Mouse (Mus musculus) embryonic fibroblast, embryonic 13.5 days (primary cell): ENCODE measurements at regions not wholly inside any gene's neighbourhood (a gene's known extent, or its start where the extent isn't known, plus 50 kb on each side); places are given as distances from the start of the nearest gene placed in this dataset.

ENCODE experiments used
- H3K27ac ChIP-seq: 2 replicates; pipeline ENCODE4 v1.5.1; 2012; ENCODE audit warnings: low read length, control low read depth, inconsistent platforms; ENCODE audit not compliant: insufficient read depth
- H3K4me1 ChIP-seq: 2 replicates; pipeline ENCODE4 v1.6.1; 2011; ENCODE audit warnings: low read length; ENCODE audit not compliant: control insufficient read depth, insufficient read depth
- H3K4me3 ChIP-seq: 2 replicates; pipeline ENCODE4 v1.5.1; 2011; ENCODE audit warnings: mild to moderate bottlenecking, control low read depth, low read length; ENCODE audit not compliant: insufficient read depth
- CTCF ChIP-seq: IDR thresholded peaks from 2 replicates; pipeline ENCODE4 v1.5.1; 2011; ENCODE audit warnings: mild to moderate bottlenecking, control low read depth, low read length, moderate library complexity, borderline replicate concordance; ENCODE audit not compliant: insufficient read depth
- POLR2A ChIP-seq: IDR thresholded peaks from 2 replicates; pipeline ENCODE4 v1.6.1; 2011; ENCODE audit warnings: low read depth, mild to moderate bottlenecking, control low read depth, low read length, moderate library complexity

DNA sequence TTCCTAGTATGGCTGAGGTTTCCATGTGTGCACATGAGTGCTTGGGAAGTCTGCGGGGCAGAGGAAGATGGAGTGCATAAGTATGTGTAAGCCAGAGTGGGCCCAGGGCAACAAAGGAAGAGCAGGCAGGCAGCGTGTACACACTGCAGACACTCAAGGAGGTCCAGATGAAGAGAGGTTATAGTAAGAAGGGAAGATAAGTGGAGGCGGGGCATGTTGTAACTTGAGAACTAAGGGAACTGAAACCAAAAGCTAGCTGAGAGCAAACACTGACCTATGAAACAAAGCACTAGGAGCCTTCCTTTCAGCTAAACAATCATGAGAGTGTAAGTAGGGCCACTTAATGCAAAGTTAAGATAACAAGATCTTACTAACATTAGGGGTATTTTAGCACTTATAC, 249.3 kb upstream of the Thrb start:
- Histone ChIP-seq H3K4me3 (no peak overlapping the region), H3K4me1 (peaks cover 12% of the 10 kb centered on the region), H3K27ac (no peak overlapping the region)
- no peak for TF ChIP-seq POLR2A
- no peak for TF ChIP-seq CTCF

DNA sequence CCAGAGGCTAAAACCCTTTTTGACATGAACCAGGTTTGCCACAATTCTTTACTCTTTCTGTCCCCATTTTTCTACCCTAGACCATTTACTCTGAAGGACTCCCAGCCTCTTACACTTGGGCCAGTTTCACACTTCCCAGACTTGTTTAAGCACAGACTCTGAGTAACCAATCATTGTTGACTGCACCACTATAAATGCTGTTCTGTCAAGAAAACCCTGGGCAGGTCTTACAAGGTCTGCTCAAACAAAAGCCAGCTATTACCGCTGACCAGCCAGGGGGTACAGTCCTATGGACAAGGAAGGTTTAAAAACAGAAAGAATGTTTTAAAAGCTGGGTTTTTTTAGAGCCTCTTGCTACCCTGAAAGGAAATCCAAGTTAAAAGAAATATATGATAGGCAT, 248.8 kb upstream of the Thrb start:
- Histone ChIP-seq H3K4me1 (peaks cover 12% of the 10 kb centered on the region), H3K27ac (peak overlapping the region; percentile 49; the same call in 1 of the 2 replicates), H3K4me3 (no peak overlapping the region)
- TF ChIP-seq CTCF (no peak), POLR2A (no peak)

DNA sequence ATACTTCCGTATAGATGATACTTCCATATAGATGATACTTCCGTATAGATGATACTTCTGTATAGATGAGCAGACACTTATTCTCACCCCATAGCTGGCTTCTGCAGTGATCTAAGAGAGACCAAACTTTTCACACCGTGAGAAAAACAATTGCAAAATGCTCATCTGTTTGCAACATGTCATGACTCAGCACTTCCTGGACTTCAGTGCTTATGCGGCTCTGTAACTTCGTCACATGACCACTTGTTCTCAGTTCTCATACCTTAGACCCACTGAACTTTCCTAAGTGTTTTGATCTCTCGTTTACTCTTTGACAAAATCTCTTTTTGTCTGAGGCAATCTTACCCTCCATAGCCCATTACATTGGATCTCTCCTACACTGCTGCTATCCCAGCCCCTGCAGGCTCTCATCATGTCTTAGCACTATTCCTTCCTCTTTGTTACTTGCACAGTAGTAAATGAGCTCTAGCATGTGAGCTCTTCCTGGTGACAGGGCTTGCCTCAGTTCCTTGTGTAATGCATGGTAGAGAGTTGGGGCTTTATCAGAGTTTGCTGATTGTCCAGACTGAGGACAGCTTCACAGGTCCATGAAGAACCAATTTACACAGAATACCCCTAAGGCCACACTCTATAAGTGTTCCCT, 245.7 kb upstream of the Thrb start:
- Histone ChIP-seq H3K27ac (no peak overlapping the region; the same call in 1 of the 2 replicates), H3K4me3 (no peak overlapping the region), H3K4me1 (peaks cover 9% of the 10 kb centered on the region)
- TF ChIP-seq POLR2A = no peak
- TF ChIP-seq CTCF = no peak

DNA sequence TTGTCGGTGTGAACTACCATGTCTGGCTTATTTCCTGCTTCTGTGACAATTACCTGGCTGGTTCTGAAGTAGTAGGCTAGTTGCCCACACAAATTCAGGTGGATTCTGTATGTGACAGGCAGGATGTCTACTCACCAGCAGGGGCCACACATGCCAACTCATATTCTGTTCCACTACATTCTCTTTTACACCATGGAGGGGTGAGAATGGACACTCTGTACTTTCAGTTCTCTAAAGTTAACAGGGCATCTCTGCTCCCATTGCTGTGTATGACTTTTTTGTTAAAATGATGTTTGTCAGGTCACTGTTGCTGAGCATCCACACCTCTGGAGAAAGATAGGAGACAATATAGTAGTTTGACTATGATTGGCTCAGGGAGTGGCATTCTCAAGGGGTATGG, 232.3 kb upstream of the Thrb start:
- no peak overlapping the region for H3K4me3 ChIP-seq
- TF ChIP-seq CTCF (no peak), POLR2A (no peak)
- no peaks in the 10 kb centered on the region for H3K4me1 ChIP-seq
- no peak overlapping the region for H3K27ac ChIP-seq

DNA sequence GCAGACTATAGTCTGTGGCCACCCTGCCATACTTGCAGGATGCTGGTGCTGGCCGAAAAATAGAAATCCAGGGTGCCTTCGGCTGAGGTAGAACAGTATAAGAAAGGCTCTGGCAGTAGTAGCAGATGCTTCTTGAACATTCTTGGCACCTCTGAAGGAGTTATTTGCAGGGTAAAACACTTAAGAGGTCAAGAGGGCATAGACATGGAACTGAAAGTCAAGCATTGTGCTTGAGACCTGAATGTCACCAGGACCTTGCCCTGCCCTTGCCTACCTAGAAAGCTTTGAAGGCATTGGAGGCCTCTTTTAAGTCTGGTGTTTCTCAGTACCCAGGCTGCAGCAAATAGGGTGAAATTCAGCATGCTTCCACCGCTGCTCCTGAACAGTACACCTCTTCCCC, 230.9 kb upstream of the Thrb start:
- Histone ChIP-seq H3K4me3 (no peak overlapping the region), H3K4me1 (no peaks in the 10 kb centered on the region), H3K27ac (no peak overlapping the region)
- no peak for TF ChIP-seq CTCF
- TF ChIP-seq POLR2A = no peak

DNA sequence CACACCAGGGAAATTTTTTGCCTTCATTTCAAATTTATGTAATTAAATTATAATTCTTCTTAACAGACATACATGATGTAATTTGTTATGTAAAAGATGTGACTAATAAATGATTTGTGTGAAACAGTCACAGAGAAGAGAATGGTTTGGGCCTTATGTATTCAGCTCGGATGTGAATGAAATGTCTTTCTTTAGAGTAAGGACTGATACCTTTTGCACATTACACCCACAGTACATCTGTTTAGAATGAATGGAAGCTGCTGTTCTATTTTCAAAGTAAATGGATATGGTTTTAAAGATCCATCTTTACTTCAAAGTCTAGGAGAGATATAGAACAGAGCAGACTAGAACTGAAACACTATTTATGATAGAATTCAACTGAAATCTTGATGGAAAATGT, 226.7 kb upstream of the Thrb start:
- no peak for TF ChIP-seq POLR2A
- no peak for TF ChIP-seq CTCF

DNA sequence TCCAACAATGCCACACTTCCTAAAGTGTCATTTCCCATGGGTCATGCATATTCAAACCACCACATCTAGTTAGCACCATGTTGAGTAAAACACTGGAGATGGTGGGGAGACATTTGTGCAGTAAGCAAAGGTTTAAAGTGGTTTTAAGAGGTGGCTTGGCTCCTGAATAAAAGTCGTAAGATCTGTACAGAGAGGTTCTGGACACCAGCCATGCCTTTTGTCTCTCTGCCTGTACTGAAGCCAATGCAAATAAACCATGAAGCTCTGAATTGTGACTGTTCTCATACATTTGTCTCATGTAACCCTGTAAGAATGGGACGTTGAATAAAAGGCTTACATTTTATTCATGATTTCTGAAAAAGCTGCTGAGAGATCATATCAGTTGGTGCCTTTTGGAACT, 202.1 kb upstream of the Thrb start:
- Histone ChIP-seq H3K4me1 (no peaks in the 10 kb centered on the region), H3K27ac (no peak overlapping the region), H3K4me3 (no peak overlapping the region)
- TF ChIP-seq POLR2A (no peak), CTCF (no peak)

More for the DNA sequence above, 226.7 kb upstream of the Thrb start:
- no peaks in the 10 kb centered on the region for H3K4me1 ChIP-seq
- H3K27ac ChIP-seq = no peak overlapping the region
- no peak overlapping the region for H3K4me3 ChIP-seq

DNA sequence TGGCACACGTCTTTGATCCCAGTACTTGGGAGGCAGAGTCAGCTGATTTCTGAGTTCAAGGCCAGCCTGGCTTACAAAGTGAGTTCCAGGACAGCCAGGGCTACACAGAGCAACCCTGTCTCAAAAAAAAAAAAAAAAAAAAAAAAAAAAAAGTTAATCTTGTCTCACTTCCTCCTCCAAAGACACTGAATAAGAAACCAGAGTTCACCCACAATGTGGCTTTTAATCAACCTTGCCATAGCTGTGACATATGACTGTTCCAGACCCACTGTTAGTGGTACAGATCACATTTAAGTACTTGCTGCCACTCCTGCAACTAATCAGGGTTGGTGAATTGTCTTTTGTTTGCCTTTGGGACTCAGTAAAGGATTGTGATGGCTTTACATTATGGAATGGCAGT, 181.1 kb upstream of the Thrb start:
- Histone ChIP-seq H3K27ac (no peak overlapping the region), H3K4me3 (no peak overlapping the region), H3K4me1 (no peaks in the 10 kb centered on the region)
- TF ChIP-seq CTCF = no peak
- TF ChIP-seq POLR2A = no peak

DNA sequence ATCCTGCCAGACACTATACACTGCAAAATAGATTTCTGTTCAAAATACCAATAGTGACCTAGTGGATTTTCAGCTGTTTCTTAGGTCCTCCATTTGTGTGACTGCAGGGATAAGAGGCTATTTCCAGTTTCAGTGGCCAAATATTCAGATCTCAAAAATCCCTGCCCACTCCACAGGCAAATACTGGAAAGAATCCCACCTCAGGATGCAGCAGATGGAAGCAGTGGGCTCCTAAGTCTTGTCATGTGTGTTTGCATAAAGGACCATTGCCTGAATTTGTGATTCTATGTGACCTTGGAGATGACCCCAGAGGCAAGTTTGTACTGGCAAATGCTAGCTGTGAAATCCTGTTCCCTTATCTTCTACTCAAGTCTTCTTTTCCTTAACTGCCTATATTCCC, 175.2 kb upstream of the Thrb start:
- H3K4me3 ChIP-seq = no peak overlapping the region
- H3K4me1 ChIP-seq = no peaks in the 10 kb centered on the region
- no peak overlapping the region for H3K27ac ChIP-seq
- TF ChIP-seq CTCF (no peak), POLR2A (no peak)

DNA sequence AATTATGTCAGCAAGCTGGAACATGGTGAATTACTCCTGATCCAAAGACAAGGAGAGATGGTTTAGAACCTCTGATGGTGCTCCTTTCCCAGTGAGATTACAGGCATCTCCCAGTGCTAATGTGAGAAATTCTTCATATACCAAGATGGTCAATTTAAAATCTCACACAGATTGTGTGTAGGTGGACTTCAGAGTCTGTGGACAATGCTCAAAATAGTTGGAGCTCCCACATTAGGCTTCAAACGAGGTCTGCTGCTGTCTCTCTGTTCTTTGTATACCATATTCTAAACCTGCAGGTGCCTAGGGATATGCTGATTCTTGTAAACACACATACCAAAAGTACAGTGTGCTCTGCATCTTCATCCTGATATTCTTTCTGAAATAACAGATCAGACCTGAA, 146.3 kb upstream of the Thrb start:
- Histone ChIP-seq H3K27ac (no peak overlapping the region), H3K4me1 (no peaks in the 10 kb centered on the region), H3K4me3 (no peak overlapping the region)
- TF ChIP-seq CTCF (no peak), POLR2A (no peak)
